Mouse (Mus musculus): Measurements from ENCODE around the gene Tmem87b.

Tmem87b gene

GRCm38 (mm10) chr2:128890661-128891335 is 72.9 kb downstream of the Tmem87b start:
- DNase-seq = peak; percentile 24 to 31

- peak; percentile 10 to 45 for DNase-seq
Measured at GRCm38 (mm10) chr2:128892180-128892721, 74.3 kb downstream of the Tmem87b start.

- no peak for DNase-seq
Measured at GRCm38 (mm10) chr2:128902843-128903242, 84.9 kb downstream of the Tmem87b start.

GRCm38 (mm10) chr2:128903661-128904060 is 85.7 kb downstream of the Tmem87b start:
- DNase-seq = no peak

Measured in kidney, postnatal 4 days (tissue).